Mouse (Mus musculus) limb, embryonic 11.5 days (tissue): Measurements from ENCODE around the gene Itpa. TPM values are rescaled to one million over a fixed set of nuclear protein-coding genes. Genes with fewer than 3 reads are reported as not detected.
A peak's percentile ranks its signal among the peaks of the same experiment; 100 is the strongest.

ENCODE experiments used
- ATAC-seq: fragments of 200-750 bp; cut with Nextera tagmentation; 2 replicates; pipeline ENCODE4 v1.8.0; 2017; ENCODE audit warnings: low read depth; ENCODE audit not compliant: insufficient number of reproducible peaks, low FRiP score, low TSS enrichment
- DNase-seq: peaks from one replicate; pipeline ENCODE4 v3.0.0-alpha.2; 2015; ENCODE audit warnings: low spot score
- H3K27ac ChIP-seq: fragments of 300-500 bp; sonication (generic); replicated peaks from 2 replicates; pipeline ENCODE4 v1.5.1; 2014; ENCODE audit warnings: low read depth, mild to moderate bottlenecking, low read length
- H3K27me3 ChIP-seq: fragments of 300-500 bp; sonication (generic); 2 replicates; pipeline ENCODE4 v1.6.1; 2014; ENCODE audit warnings: mild to moderate bottlenecking, low read length, mixed read lengths; ENCODE audit not compliant: control insufficient read depth, insufficient read depth
- H3K36me3 ChIP-seq: fragments of 300-500 bp; sonication (generic); 2 replicates; pipeline ENCODE4 v1.6.1; 2014; ENCODE audit warnings: mild to moderate bottlenecking, low read length, moderate library complexity, mixed read lengths; ENCODE audit not compliant: control insufficient read depth, insufficient read depth
- H3K4me1 ChIP-seq: fragments of 300-500 bp; sonication (generic); 2 replicates; pipeline ENCODE4 v1.6.1; 2014; ENCODE audit warnings: low read length, mixed read lengths; ENCODE audit not compliant: control insufficient read depth, insufficient read depth
- H3K4me2 ChIP-seq: fragments of 300-500 bp; sonication (generic); 2 replicates; pipeline ENCODE4 v1.6.1; 2014; ENCODE audit warnings: low read depth, mild to moderate bottlenecking, moderate library complexity; ENCODE audit not compliant: severe bottlenecking
- H3K4me3 ChIP-seq: fragments of 300-500 bp; sonication (generic); 2 replicates; pipeline ENCODE4 v1.5.1; 2014; ENCODE audit warnings: low read depth, low read length
- H3K9ac ChIP-seq: fragments of 300-500 bp; sonication (generic); 2 replicates; pipeline ENCODE4 v1.6.1; 2014; ENCODE audit warnings: mild to moderate bottlenecking, low read length
- H3K9me3 ChIP-seq: fragments of 300-500 bp; sonication (generic); 2 replicates; pipeline ENCODE4 v1.6.1; 2016; ENCODE audit warnings: low read length; ENCODE audit not compliant: control insufficient read depth
- WGBS: fragments of 180-500 bp; shearing (Covaris S2); extraction: QIAGEN DNeasy Blood & Tissue Kit; methylation state at CpG from one replicate; pipeline ENCODE4 v1.1.7; 2014; 5-methylcytosine and 5-hydroxymethylcytosine counted together
- polyA plus RNA-seq: library from polyadenylated mRNA; unstranded; fragments of >200 nt; fragmentation: Nextera tagmentation; extraction: Ambion mirVana; gene quantifications from 2 replicates; pipeline ENCODE4 v1.2.1, GENCODE M21; 2014

Gene Itpa
- polyA plus RNA-seq, 1 experiment from 2014 or later, result 149 TPM

DNA sequence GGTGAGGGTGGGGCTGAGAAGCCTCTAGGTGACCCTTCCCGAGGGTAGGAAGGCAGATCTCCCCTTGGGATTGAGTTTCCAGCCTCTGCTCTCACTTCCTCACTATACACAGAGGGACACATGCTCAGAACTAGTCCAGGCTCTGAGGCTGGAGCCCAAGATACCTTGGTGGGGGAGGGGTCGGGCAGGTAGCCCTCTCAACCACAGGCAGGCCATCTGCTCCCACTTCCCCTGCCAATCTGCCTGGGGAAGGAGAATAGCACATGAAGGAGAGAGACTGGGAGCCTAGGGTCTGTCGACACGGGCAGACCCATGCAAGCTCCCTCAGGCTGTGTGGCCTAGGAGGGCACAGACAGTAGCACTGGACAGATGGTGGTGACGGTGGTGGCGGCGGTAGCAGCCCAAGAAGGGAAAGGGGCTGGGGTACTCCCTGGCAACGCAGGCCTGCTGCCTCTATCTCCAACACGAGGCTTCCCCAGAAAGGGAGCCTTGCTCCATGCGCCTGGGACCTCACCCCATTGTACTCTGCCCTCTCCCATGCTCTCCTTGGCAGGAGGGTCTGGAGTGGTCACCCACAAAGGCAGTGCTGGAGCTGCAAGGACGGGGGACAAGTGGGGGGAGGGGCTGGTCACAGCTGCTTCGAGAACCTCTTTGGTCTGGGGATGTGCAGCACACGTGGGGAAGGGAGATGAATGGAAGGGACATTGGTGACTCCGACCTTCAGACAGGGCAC, 33.2 kb upstream of the Itpa start:
- Histone ChIP-seq H3K36me3 (no peaks in the 10 kb centered on the region), H3K9ac (peak overlapping the region; percentile 61), H3K27ac (no peak overlapping the region), H3K4me3 (peak overlapping the region; percentile 40), H3K4me1 (peaks cover 24% of the 10 kb centered on the region), H3K27me3 (peaks cover 44% of the 10 kb centered on the region), H3K9me3 (no peaks in the 10 kb centered on the region), H3K4me2 (peak overlapping the region; percentile 94)
- ATAC-seq (no peak), DNase-seq (no peak)
- WGBS, result 21% methylated on average over 13 of the region's 14 CpGs

- Histone ChIP-seq H3K9me3 (no peaks in the 10 kb centered on the region), H3K4me3 (peak overlapping the region; percentile 40), H3K9ac (peak overlapping the region; percentile 61), H3K4me1 (peaks cover 24% of the 10 kb centered on the region), H3K27ac (no peak overlapping the region), H3K36me3 (no peaks in the 10 kb centered on the region), H3K4me2 (peak overlapping the region; percentile 94), H3K27me3 (peaks cover 46% of the 10 kb centered on the region)
- under 1% methylated on average over 38 of the region's 38 CpGs for WGBS
- DNase-seq (peak; percentile 65), ATAC-seq (no peak)
Measured at GRCm38 (mm10) chr2:130634739-130635411, 32.5 kb upstream of the Itpa start.

DNA sequence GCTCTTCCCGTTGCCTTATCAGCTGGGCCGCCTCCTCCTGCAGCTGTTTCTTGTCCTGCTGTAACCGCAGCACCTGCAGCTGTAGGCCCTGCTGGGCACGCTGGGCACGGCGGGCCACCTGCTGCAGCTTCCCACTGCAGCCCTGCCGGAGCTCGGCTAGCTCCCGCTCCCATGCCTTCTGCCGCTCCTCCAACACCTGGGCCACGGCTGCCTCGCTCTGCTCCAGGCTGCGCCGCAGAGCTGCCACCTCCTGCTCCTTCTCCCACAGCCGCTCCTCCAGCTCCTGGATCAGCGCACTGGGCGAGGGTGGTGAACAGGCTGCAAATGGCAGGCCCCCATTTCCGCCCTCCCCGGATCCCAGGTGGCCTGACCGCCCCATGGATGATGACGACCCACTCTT, 31.6 kb upstream of the Itpa start:
- WGBS, result 12% methylated on average over 21 of the region's 21 CpGs
- DNase-seq (peak; percentile 49), ATAC-seq (peak; percentile 7; the same call in 1 of the 2 replicates)
- Histone ChIP-seq H3K4me1 (peaks cover 24% of the 10 kb centered on the region), H3K9me3 (no peaks in the 10 kb centered on the region), H3K27me3 (peaks cover 46% of the 10 kb centered on the region), H3K4me3 (peak overlapping the region; percentile 40; the same call in 1 of the 2 replicates), H3K4me2 (peak overlapping the region; percentile 94; the same call in 1 of the 2 replicates), H3K27ac (no peak overlapping the region), H3K9ac (peak overlapping the region; percentile 22; the same call in 1 of the 2 replicates), H3K36me3 (no peaks in the 10 kb centered on the region)

- 22% methylated on average over 16 of the region's 16 CpGs for WGBS
- Histone ChIP-seq H3K9ac (no peak overlapping the region), H3K4me1 (peaks cover 29% of the 10 kb centered on the region), H3K4me2 (no peak overlapping the region), H3K4me3 (no peak overlapping the region), H3K27ac (no peak overlapping the region), H3K27me3 (peaks cover 46% of the 10 kb centered on the region), H3K36me3 (no peaks in the 10 kb centered on the region), H3K9me3 (no peaks in the 10 kb centered on the region)
- no peak for DNase-seq
- ATAC-seq, result no peak
Measured at GRCm38 (mm10) chr2:130638101-130638611, 29.3 kb upstream of the Itpa start.

DNA sequence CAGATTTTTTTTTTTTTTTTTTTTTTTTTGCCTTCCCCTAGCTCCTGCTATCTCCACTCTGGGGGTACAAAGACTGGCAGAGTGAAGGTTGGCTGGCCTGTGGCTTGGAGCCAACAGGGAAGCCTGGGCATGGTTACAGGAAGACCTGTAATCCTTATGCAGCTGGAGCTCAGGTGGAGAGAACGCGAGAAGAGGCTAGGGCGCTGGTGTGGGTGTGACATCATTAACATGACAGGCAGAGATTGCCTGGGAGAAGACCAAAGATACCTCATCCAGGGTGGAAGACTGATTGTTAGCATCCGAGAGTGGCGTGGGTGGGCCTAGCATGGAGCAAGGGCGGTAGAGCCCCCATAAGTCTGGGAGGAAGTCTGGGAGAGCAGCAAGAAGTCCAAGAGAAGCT, 28.1 kb upstream of the Itpa start:
- Histone ChIP-seq H3K27ac (no peak overlapping the region), H3K36me3 (no peaks in the 10 kb centered on the region), H3K4me3 (no peak overlapping the region), H3K4me2 (no peak overlapping the region), H3K9me3 (no peaks in the 10 kb centered on the region), H3K9ac (no peak overlapping the region), H3K27me3 (peaks cover 43% of the 10 kb centered on the region), H3K4me1 (peaks cover 23% of the 10 kb centered on the region)
- ATAC-seq (no peak), DNase-seq (no peak)
- 78% methylated on average over 6 of the region's 6 CpGs for WGBS

DNA sequence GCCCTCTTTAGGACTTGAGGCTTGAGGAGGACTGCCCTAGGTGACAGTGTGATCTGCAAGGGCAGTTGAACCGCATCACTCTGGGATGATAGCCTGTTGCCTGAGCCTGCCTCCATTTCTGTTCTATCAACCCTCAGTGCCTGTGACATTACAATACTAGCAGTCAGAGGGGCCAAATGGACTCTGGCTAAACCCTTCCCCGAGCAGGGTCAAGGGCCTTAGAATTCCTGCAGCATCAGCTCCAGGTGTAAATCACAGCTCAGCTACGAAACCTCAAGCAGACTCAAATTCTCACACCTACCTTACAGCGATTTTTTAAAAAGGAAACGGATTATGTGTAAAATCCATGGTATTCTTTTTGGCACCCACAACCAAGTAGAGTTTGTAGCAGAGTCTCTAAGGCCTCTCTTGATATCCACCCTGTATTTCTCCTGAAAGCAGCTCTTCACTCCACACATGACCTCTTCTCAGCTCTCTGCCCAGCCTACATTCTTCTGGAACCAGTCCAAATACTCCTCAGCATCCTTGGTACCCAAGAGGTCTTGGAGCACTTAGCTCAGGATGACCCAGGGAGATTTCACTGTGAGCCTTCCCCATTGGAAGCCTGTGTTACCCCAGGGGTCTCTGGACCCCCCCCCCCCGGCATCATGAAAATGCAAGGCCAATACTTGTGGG, 25.9 kb upstream of the Itpa start:
- H3K9ac ChIP-seq, result no peak overlapping the region; the same call in 1 of the 2 replicates
- WGBS, result 47% methylated on average over 6 of the region's 6 CpGs

GRCm38 (mm10) chr2:130642197-130642660, 25.2 kb upstream of the Itpa start:
- 3% methylated on average over 12 of the region's 27 CpGs for WGBS
- Histone ChIP-seq H3K27ac (no peak overlapping the region), H3K4me2 (peak overlapping the region; percentile 89), H3K9ac (peak overlapping the region; percentile 65), H3K4me1 (0 out of 2 replicates have a peak, but pooled peaks cover 7% of the 10 kb centered on the region), H3K4me3 (peak overlapping the region; percentile 49), H3K9me3 (no peaks in the 10 kb centered on the region), H3K27me3 (peaks cover 14% of the 10 kb centered on the region), H3K36me3 (no peaks in the 10 kb centered on the region)
- DNase-seq, result no peak
- peak; percentile 44; the same call in 1 of the 2 replicates for ATAC-seq

More for the DNA sequence above, 25.9 kb upstream of the Itpa start:
- Histone ChIP-seq H3K4me2 (peak overlapping the region; percentile 89; the same call in 1 of the 2 replicates), H3K27me3 (peaks cover 22% of the 10 kb centered on the region), H3K4me1 (0 out of 2 replicates have a peak, but pooled peaks cover 7% of the 10 kb centered on the region), H3K4me3 (no peak overlapping the region), H3K36me3 (no peaks in the 10 kb centered on the region), H3K9me3 (no peaks in the 10 kb centered on the region), H3K27ac (no peak overlapping the region)
- ATAC-seq (no peak), DNase-seq (no peak)
